Mouse (Mus musculus): ENCODE results near the gene Synj2. TPM values are rescaled to one million over a fixed set of nuclear protein-coding genes. Genes with fewer than 3 reads are reported as not detected.

Gene Synj2
- polyA plus RNA-seq, 1 experiment: 1.6 TPM

DNA sequence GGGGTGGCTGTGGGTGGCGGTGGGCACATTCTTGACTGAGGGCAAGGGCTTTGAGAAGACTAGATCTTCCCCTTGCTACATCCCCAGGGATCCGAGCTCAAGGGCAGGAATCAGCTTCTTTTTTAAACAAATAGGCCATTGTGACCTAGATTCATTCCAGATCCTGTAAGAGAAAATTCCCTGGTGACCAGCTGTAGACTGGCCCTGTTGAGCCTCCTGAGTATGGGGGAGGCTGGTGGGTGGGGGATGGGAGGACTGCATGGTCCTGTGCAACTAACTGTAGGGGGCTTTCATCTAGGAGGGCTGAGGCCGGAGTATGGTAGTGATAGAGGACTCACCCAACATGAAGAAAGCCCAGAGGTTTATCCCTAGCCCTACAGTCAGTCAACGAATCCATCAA, 47.0 kb downstream of the Synj2 start:
- TF ChIP-seq CTCF (IDR thresholded peaks at IDR 0.05; ENCODE audit: borderline replicate concordance, extremely low read depth, insufficient read depth, insufficient read length): no peak
- no peak for TF ChIP-seq POLR2A (IDR thresholded peaks at IDR 0.05; ENCODE audit: borderline replicate concordance, extremely low read depth, insufficient read depth, insufficient read length, poor library complexity, severe bottlenecking)

DNA sequence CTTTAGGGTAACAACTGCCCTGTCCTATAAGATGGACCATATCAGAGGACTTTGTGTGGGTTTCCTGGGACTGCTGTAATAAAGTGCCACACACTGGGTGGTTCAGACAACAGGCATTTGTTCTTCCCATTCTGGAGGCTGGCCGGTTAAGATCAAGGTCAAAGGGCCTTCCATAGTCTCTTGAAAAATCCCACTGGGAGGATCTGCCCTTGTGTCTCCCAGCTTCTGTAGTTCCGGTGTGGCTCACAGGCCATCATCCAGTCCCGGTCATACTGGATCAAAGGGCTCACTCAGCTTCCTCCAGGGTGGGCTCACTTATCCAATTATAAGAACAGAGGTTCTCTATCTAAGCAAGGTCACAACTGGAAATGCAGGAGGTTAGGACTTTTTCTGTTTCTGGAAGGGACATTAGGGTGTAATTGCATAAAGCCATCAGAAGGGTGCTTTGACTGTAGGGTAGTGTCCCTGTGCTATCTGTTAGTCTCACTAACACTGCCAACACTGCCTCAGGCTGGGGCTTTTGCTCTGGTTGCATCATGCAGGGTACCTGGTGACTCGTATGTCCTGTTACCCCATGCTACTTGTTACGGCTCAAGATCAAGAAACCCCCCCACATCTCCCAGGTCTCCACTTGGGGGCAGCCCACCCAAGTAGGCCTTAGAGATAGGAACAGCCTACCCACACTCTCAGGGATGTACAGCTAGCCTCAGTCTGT, 51.9 kb downstream of the Synj2 start:
- TF ChIP-seq POLR2A (IDR thresholded peaks at IDR 0.05; ENCODE audit: borderline replicate concordance, extremely low read depth, insufficient read depth, insufficient read length, poor library complexity, severe bottlenecking) (no peak), CTCF (IDR thresholded peaks at IDR 0.05; ENCODE audit: borderline replicate concordance, extremely low read depth, insufficient read depth, insufficient read length) (no peak)
- no peak for DNase-seq (ENCODE audit: low read depth)

More for the DNA sequence above, 47.0 kb downstream of the Synj2 start:
- no peak for DNase-seq (ENCODE audit: low read depth)

GRCm38 (mm10) chr17:5993581-5994260, 52.6 kb downstream of the Synj2 start:
- TF ChIP-seq CTCF (IDR thresholded peaks at IDR 0.05; ENCODE audit: borderline replicate concordance, extremely low read depth, insufficient read depth, insufficient read length) (no peak), POLR2A (IDR thresholded peaks at IDR 0.05; ENCODE audit: borderline replicate concordance, extremely low read depth, insufficient read depth, insufficient read length, poor library complexity, severe bottlenecking) (no peak)
- no peak for DNase-seq (ENCODE audit: low read depth)

DNA sequence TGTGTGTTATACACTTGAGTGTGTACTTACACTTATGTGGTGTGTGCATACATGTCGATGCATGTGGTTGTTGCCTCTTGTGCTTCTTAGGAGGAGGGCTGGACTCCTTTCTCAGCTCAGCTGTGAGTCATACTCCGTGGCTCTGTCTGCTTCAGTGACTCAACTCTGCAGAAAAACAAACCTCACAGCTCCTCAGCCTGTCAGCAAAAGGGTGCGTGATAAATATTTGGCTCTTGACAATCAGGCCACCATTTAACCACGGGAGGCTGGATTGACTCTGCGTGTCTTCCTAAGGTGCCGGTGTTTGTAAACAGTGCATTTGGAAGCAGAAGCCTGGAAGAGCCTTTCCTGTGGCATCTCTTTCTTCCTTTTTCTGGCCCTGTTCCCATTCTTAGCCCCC, 53.5 kb downstream of the Synj2 start:
- TF ChIP-seq POLR2A (IDR thresholded peaks at IDR 0.05; ENCODE audit: borderline replicate concordance, extremely low read depth, insufficient read depth, insufficient read length, poor library complexity, severe bottlenecking) (no peak), CTCF (IDR thresholded peaks at IDR 0.05; ENCODE audit: borderline replicate concordance, extremely low read depth, insufficient read depth, insufficient read length) (no peak)
- DNase-seq (ENCODE audit: low read depth): no peak

DNA sequence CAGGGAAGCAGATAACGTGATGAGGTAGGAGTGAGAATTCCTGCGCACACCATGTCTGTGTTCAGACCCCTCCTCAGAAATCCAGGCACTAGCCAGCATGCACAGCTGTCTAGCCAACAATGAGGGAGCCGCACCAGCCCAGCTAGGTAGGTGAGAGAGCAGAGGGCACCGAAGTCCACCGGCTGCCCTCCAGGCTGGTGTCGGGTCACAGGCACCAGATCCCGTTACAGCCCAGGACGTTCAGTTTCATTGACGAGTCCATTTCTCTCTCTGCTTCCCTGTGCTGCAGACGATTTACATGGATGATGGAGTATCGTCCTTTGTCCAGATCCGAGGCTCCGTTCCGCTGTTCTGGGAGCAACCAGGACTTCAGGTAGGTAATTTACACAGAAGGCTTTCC, 55.5 kb downstream of the Synj2 start:
- DNase-seq (ENCODE audit: low read depth): no peak

GRCm38 (mm10) chr17:5997380-5998234, 56.5 kb downstream of the Synj2 start:
- DNase-seq (ENCODE audit: low read depth): no peak

More for the DNA sequence above, 55.5 kb downstream of the Synj2 start:
- TF ChIP-seq POLR2A (IDR thresholded peaks at IDR 0.05; ENCODE audit: borderline replicate concordance, extremely low read depth, insufficient read depth, insufficient read length, poor library complexity, severe bottlenecking) (no peak), CTCF (IDR thresholded peaks at IDR 0.05; ENCODE audit: borderline replicate concordance, extremely low read depth, insufficient read depth, insufficient read length) (no peak)

DNA sequence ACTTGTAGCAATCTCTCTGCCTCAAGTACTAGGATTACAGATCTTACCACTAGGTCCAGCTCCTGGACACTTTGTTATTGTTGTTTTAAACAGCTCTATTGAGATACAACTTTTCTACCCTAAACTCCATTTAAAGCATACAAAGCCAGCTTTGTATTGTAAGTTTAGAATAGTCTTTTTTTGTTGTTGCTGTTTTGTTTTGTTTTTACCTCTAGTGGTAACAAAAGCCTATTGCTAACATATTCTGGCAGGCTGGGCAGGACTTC, 57.1 kb downstream of the Synj2 start:
- DNase-seq (ENCODE audit: low read depth): no peak
- TF ChIP-seq CTCF (IDR thresholded peaks at IDR 0.05; ENCODE audit: borderline replicate concordance, extremely low read depth, insufficient read depth, insufficient read length): no peak
- no peak for TF ChIP-seq POLR2A (IDR thresholded peaks at IDR 0.05; ENCODE audit: borderline replicate concordance, extremely low read depth, insufficient read depth, insufficient read length, poor library complexity, severe bottlenecking)

More at GRCm38 (mm10) chr17:5997380-5998234, 56.5 kb downstream of the Synj2 start:
- TF ChIP-seq POLR2A (IDR thresholded peaks at IDR 0.05; ENCODE audit: borderline replicate concordance, extremely low read depth, insufficient read depth, insufficient read length, poor library complexity, severe bottlenecking) (no peak), CTCF (IDR thresholded peaks at IDR 0.05; ENCODE audit: borderline replicate concordance, extremely low read depth, insufficient read depth, insufficient read length) (no peak)

DNA sequence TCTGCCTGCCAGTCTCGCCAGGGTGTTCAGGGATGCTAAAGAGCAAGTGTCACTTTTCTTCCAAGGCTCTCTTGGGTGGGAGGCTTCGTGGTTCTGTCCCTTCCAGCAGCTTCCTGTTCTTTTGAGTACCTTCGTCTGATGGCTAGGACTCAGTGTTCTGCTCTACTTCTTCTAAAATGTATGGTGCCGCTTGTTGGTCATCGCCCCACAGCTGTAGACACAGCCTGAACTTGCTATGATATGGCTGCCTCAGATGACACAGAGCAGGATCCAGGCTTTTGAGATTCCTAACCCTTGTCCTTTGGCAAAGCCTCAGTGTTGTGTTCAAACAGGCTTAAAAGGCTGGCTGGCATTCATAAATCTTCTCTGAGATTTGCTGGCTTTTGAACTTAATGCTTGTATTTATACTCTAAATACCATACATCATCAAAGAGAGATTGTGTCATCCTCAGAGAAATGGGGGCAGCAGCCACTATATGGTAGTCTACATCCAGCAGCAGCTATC, 58.0 kb downstream of the Synj2 start:
- TF ChIP-seq POLR2A (IDR thresholded peaks at IDR 0.05; ENCODE audit: borderline replicate concordance, extremely low read depth, insufficient read depth, insufficient read length, poor library complexity, severe bottlenecking): no peak
- TF ChIP-seq CTCF (IDR thresholded peaks at IDR 0.05; ENCODE audit: borderline replicate concordance, extremely low read depth, insufficient read depth, insufficient read length): no peak
- no peak for DNase-seq (ENCODE audit: low read depth)

- TF ChIP-seq POLR2A (IDR thresholded peaks at IDR 0.05; ENCODE audit: borderline replicate concordance, extremely low read depth, insufficient read depth, insufficient read length, poor library complexity, severe bottlenecking) (no peak), CTCF (IDR thresholded peaks at IDR 0.05; ENCODE audit: borderline replicate concordance, extremely low read depth, insufficient read depth, insufficient read length) (no peak)
Observed at GRCm38 (mm10) chr17:6000864-6001319, 59.8 kb downstream of the Synj2 start.

GRCm38 (mm10) chr17:6001389-6001788, 60.3 kb downstream of the Synj2 start:
- TF ChIP-seq CTCF (IDR thresholded peaks at IDR 0.05; ENCODE audit: borderline replicate concordance, extremely low read depth, insufficient read depth, insufficient read length): no peak
- TF ChIP-seq POLR2A (IDR thresholded peaks at IDR 0.05; ENCODE audit: borderline replicate concordance, extremely low read depth, insufficient read depth, insufficient read length, poor library complexity, severe bottlenecking): no peak
- no peak for DNase-seq (ENCODE audit: low read depth)

More at GRCm38 (mm10) chr17:6000864-6001319, 59.8 kb downstream of the Synj2 start:
- DNase-seq (ENCODE audit: low read depth): no peak

DNA sequence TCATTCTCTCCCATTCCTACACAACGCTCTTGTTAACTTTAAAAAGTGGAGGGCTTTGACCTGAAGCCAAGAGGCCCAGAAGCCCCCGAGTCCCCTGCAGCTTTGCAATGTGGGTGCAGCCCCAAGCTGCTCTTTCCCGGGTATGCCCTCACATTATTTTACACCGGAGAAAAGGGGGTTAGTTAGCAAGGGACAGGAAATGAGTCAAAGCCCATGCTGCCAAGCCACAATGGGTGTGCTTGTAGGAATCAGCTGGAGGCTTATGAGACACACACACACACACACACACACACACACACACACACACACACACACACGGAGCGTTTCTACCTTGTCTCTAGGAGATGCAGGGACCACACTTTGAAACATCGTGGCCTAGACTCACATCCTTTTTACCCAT, 60.8 kb downstream of the Synj2 start:
- no peak for TF ChIP-seq POLR2A (IDR thresholded peaks at IDR 0.05; ENCODE audit: borderline replicate concordance, extremely low read depth, insufficient read depth, insufficient read length, poor library complexity, severe bottlenecking)
- no peak for TF ChIP-seq CTCF (IDR thresholded peaks at IDR 0.05; ENCODE audit: borderline replicate concordance, extremely low read depth, insufficient read depth, insufficient read length)
- DNase-seq (ENCODE audit: low read depth): no peak

Data from brain, embryonic 14.5 days (tissue).